Mouse (Mus musculus) inflammation-experienced regulatory T-cells (primary cell): Measurements from ENCODE around the gene Zfp566. TPM values are rescaled to one million over a fixed set of nuclear protein-coding genes. Genes with fewer than 3 reads are reported as not detected.

Experiments used
- polyA plus RNA-seq, 2 experiments: library from polyadenylated mRNA; unstranded; fragments of 100-300 nt; shearing (Covaris generic); gene quantifications; one replicate each; pipeline ENCODE4 v1.2.1; 2017

The Zfp566 gene
- polyA plus RNA-seq: 1 to 10 TPM; 9.8 to 9.9 TPM

GRCm38 (mm10) chr7:30090092-30090969 is at the start of gene Zfp566, which contains the start of gene Gm26920:
Gene Zfp566, minus strand, starts transcription at chr7:30090527.
Gene Gm26920, minus strand, starts transcription at chr7:30090410.

DNA sequence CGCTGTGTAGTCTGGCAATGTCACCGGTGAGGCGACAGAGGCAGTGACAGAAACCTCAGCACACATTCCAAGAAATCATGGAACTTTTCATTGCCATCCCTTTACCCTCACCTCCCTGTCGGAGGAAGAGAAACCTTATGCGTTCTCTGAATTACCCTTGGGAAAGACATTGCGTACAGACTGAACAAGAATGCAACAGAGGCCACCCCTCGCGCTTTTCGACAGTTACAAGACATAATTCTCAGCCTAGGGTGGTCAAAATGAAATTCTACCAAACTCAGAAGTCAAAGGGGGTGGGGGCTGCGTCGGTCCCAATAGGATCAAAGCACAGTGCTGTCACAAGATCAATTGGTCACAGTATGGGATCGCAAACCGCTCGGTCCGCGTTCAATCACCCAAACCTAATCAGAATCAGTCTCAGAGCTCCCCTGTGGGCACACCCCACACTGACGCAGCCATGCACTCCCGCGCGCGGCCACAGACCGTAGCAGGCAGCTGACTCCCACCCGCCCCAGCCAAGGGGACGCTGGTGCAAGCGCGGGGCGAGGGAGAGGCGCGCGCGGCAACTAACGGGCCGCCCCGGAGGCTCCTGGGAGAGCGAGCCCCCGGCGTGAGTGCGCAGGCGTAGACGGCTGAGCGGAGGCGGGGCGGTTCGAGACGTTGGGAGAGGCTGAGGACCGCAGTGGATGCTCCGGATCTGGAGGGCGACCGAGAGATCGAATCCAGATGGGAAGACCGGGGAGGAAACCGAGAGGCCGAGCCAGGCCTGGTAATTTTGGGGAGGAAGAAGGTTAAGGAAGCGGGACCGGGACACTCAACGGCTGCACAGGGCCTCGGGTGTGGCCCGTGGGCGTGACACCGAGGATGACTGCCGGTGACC is 31.2 kb upstream of the Zfp566 start, which contains the start of gene Zfp382:
Gene Zfp382 (plus strand): TSS at position 635 of the 880 bp plus-strand sequence.

GRCm38 (mm10) chr7:30094646-30095429 is 4.5 kb upstream of the Zfp566 start, which contains the start of gene Zfp260:
Gene Zfp260, plus strand, starts transcription at chr7:30094777.

GRCm38 (mm10) chr7:30072146-30073028 is 17.9 kb downstream of the Zfp566 start, which contains the start of gene Zfp82:
Gene Zfp82, minus strand, starts transcription at chr7:30072900.

DNA sequence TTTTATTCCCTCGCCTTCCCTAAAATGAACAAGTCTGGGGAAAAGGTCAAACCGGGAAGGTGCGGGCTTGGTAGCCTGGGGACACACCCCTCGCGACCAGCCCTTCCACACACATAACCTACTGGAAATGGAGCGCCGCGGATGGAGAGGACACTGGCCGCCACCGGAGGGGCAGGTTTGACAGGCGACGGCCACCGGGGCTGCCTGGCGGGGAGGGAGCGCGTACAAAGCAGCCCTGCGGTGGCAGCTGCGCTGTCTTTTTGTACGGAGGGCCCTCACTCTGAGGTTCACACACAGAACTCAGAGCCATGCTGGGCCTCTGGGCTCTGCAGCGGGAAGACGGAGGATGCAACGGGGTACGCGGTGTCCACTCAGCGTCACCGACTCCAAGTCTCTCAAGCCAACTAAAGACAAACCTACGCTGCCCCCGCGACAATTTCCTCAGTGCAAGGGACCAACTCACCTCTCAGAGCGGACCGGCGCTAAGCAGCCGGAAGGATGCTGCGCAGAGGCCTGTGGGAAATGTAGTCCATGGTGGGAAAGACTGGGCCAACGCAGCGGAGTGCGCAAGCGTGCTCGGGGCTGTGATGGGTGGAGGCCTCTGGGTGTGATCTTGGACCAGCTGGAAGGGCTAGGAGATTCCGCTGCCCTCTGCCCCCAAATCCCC is 39.3 kb downstream of the Zfp566 start, which contains the start of gene Zfp14:
Gene Zfp14 (minus strand): TSS at position 499 of the 667 bp plus-strand sequence.

Other genes with a start within 250 kb of the Zfp566 start
- 1 to 10 TPM; 4.9 to 6.6 TPM for gene Zfp940, start 236.9 kb downstream of the Zfp566 start, polyA plus RNA-seq
- gene Zfp420, start 230.5 kb downstream of the Zfp566 start, polyA plus RNA-seq: 10 to 100 TPM in 1 of 2 experiments, 1 to 10 TPM in 1; 9.9 to 11.0 TPM
- 1 to 10 TPM; 5.1 to 9.6 TPM for gene Zfp27, start 184.0 kb downstream of the Zfp566 start, polyA plus RNA-seq
- gene Zfp383, start 182.3 kb downstream of the Zfp566 start, polyA plus RNA-seq: under 1 TPM; 0.64 to 0.82 TPM
- gene Zfp74, start 136.4 kb downstream of the Zfp566 start, polyA plus RNA-seq: 10 to 100 TPM in 1 of 2 experiments, 1 to 10 TPM in 1; 7.1 to 11.7 TPM
- 1 to 10 TPM; 8.0 to 8.3 TPM for gene Zfp568, start 106.6 kb downstream of the Zfp566 start, polyA plus RNA-seq
- gene Zfp14, start 39.1 kb downstream of the Zfp566 start, polyA plus RNA-seq: 10 to 100 TPM in 1 of 2 experiments, 1 to 10 TPM in 1; 4.5 to 10.7 TPM
- 10 to 100 TPM in 1 of 2 experiments, 1 to 10 TPM in 1; 9.1 to 18.0 TPM for gene Zfp82, start 17.6 kb downstream of the Zfp566 start, polyA plus RNA-seq
- 1 to 10 TPM; 1.0 to 1.7 TPM for gene Gm26920, start 117 bp downstream of the Zfp566 start, polyA plus RNA-seq
- gene Zfp260, start 4.2 kb upstream of the Zfp566 start, polyA plus RNA-seq: 10 to 100 TPM; 59.3 to 66.2 TPM
- gene Zfp382, start 31.4 kb upstream of the Zfp566 start, polyA plus RNA-seq: 10 to 100 TPM in 1 of 2 experiments, 1 to 10 TPM in 1; 9.7 to 18.8 TPM
- 10 to 100 TPM; 18.5 to 23.9 TPM for gene Zfp146, start 79.2 kb upstream of the Zfp566 start, polyA plus RNA-seq
- under 1 TPM in 1 of 2 experiments, not detected in 1; 0.43 TPM for gene Cox7a1, start 93.6 kb upstream of the Zfp566 start, polyA plus RNA-seq
- 10 to 100 TPM; 81.2 to 88.6 TPM for gene Capns1, start 108.3 kb upstream of the Zfp566 start, polyA plus RNA-seq
- gene Polr2i, start 141.4 kb upstream of the Zfp566 start, polyA plus RNA-seq: 10 to 100 TPM; 52.7 to 55.1 TPM
- gene Tbcb, start 141.7 kb upstream of the Zfp566 start, polyA plus RNA-seq: 100 to 1,000 TPM; 106 to 120 TPM
- not detected for gene Ovol3, start 145.2 kb upstream of the Zfp566 start, polyA plus RNA-seq
- 1 to 10 TPM in 1 of 2 experiments, under 1 TPM in 1; 0.31 to 1.4 TPM for gene Thap8, start 189.6 kb upstream of the Zfp566 start, polyA plus RNA-seq
- 10 to 100 TPM in 1 of 2 experiments, 1 to 10 TPM in 1; 4.1 to 20.0 TPM for gene Wdr62, start 189.9 kb upstream of the Zfp566 start, polyA plus RNA-seq
- 1 to 10 TPM; 4.0 to 9.0 TPM for gene Clip3, start 201.2 kb upstream of the Zfp566 start, polyA plus RNA-seq
- gene Alkbh6, start 218.2 kb upstream of the Zfp566 start, polyA plus RNA-seq: 100 to 1,000 TPM; 152 to 164 TPM
- gene Syne4, start 224.3 kb upstream of the Zfp566 start, polyA plus RNA-seq: 10 to 100 TPM; 13.3 to 21.9 TPM
- gene E130208F15Rik, start 231.2 kb upstream of the Zfp566 start, polyA plus RNA-seq: not detected
- gene Sdhaf1, start 233.4 kb upstream of the Zfp566 start, polyA plus RNA-seq: 10 to 100 TPM; 36.0 to 57.6 TPM